Mouse (Mus musculus) lung, embryonic 16.5 days (tissue): ENCODE data around the gene Vmn1r8. TPM values are rescaled to one million over a fixed set of nuclear protein-coding genes. Genes with fewer than 3 reads are reported as not detected.
"Not testable (repeated sequence)": the region's sequence is repeated elsewhere in the genome, so short reads cannot be mapped to it uniquely, and the experiment has no call there.

Source experiments
- ATAC-seq: fragments of 200-750 bp; cut with Nextera tagmentation; 2 replicates; pipeline ENCODE4 v1.8.0; 2017; ENCODE audit warnings: low read depth, mild to moderate bottlenecking, moderate library complexity
- H3K27ac ChIP-seq: fragments of 300-500 bp; sonication (generic); 2 replicates; pipeline ENCODE4 v1.5.1; 2014; ENCODE audit warnings: mild to moderate bottlenecking, control low read depth, low read length
- H3K27me3 ChIP-seq: fragments of 300-500 bp; sonication (generic); 2 replicates; pipeline ENCODE4 v1.6.1; 2014; ENCODE audit warnings: low read depth, low read length, mixed read lengths; ENCODE audit not compliant: control insufficient read depth, insufficient read depth
- H3K36me3 ChIP-seq: fragments of 300-500 bp; sonication (generic); 2 replicates; pipeline ENCODE4 v1.6.1; 2014; ENCODE audit warnings: low read length; ENCODE audit not compliant: control insufficient read depth, insufficient read depth
- H3K4me1 ChIP-seq: fragments of 300-500 bp; sonication (generic); replicated peaks from 2 replicates; pipeline ENCODE4 v1.6.1; 2014; ENCODE audit warnings: low read length, mixed read lengths; ENCODE audit not compliant: control insufficient read depth, insufficient read depth
- H3K4me2 ChIP-seq: fragments of 300-500 bp; sonication (generic); 2 replicates; pipeline ENCODE4 v1.6.1; 2014; ENCODE audit warnings: low read depth, low read length, control low read depth
- H3K4me3 ChIP-seq: fragments of 300-500 bp; sonication (generic); 2 replicates; pipeline ENCODE4 v1.5.1; 2014; ENCODE audit warnings: mild to moderate bottlenecking, low read length, control low read depth
- H3K9ac ChIP-seq: fragments of 300-500 bp; sonication (generic); 2 replicates; pipeline ENCODE4 v1.6.1; 2014; ENCODE audit warnings: low read length, control low read depth
- H3K9me3 ChIP-seq: fragments of 300-500 bp; sonication (generic); 2 replicates; pipeline ENCODE4 v1.6.1; 2016; ENCODE audit warnings: low read length; ENCODE audit not compliant: control insufficient read depth
- WGBS: fragments of 180-500 bp; shearing (Covaris S2); extraction: QIAGEN DNeasy Blood & Tissue Kit; methylation state at CpG from one replicate; pipeline ENCODE4 v1.1.7; 2014; 5-methylcytosine and 5-hydroxymethylcytosine counted together
- polyA plus RNA-seq: library from polyadenylated mRNA; unstranded; fragments of >200 nt; fragmentation: Nextera tagmentation; extraction: Ambion mirVana; gene quantifications from 2 replicates; pipeline ENCODE4 v1.2.1, GENCODE M21; 2015

Vmn1r8 gene
- polyA plus RNA-seq, result not detected in 2 replicates

DNA sequence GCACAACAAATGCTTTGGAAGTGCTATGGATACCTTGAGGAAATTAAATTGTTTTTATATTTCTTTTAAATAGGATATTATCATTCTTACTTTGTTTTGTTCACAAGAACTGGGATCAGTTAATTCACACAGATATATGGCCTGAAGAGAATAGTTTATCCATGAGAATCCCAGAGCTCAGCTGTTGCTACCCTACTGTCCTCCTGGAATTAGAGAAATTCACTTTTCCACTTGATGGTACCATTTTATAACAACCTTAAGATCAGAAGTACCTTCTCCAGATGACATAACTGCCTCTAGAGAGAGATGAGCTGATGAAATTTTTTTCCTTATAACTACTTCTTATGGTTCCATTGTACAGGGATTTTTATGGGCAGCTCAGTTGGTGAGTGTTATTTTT is at the start of gene Vmn1r8:
Gene Vmn1r8, plus strand, starts transcription at position 301 of the 400 bp plus-strand sequence.
- H3K9ac ChIP-seq, result no peak within 1 kb of the TSS
- H3K27me3 ChIP-seq, result no peaks in the 10 kb centered on the region
- ATAC-seq, result no peak
- H3K36me3 ChIP-seq, result no peaks in the 10 kb centered on the region
- no peak within 1 kb of the TSS for H3K4me3 ChIP-seq
- H3K9me3 ChIP-seq, result no peaks in the 10 kb centered on the region
- H3K4me2 ChIP-seq, result no peak within 1 kb of the TSS
- H3K4me1 ChIP-seq, result no peaks in the 10 kb centered on the region
- H3K27ac ChIP-seq, result no peak within 1 kb of the TSS

DNA sequence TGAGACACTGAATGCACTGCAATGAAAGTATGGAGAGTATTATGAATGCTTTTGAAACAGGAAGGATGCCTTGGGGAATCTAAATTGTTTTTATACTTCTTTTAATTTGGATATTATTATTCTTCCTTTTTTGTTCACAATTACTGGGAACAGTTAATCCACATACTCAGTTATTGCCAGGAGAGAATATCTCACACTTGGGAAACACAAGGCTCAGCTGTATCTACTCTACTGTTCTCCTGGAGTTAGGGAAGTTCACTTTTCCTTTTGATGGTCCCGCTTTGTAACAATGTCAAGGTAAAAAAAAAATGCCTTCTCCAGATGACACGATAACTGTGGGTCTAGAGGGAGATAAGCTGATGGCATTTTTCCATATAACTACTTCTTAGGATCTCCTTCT is 35.1 kb upstream of the Vmn1r8 start, which contains the start of gene Vmn1r6:
Gene Vmn1r6, plus strand, starts transcription at position 301 of the 400 bp plus-strand sequence.
- Histone ChIP-seq H3K36me3 (no peaks in the 10 kb centered on the region), H3K4me1 (no peaks in the 10 kb centered on the region), H3K4me2 (no peak within 1 kb of the TSS), H3K27ac (no peak within 1 kb of the TSS), H3K4me3 (no peak within 1 kb of the TSS), H3K9me3 (no peaks in the 10 kb centered on the region), H3K27me3 (no peaks in the 10 kb centered on the region), H3K9ac (no peak within 1 kb of the TSS)
- no peak for ATAC-seq
- WGBS, result 75% methylated on average over 2 of the region's 2 CpGs

DNA sequence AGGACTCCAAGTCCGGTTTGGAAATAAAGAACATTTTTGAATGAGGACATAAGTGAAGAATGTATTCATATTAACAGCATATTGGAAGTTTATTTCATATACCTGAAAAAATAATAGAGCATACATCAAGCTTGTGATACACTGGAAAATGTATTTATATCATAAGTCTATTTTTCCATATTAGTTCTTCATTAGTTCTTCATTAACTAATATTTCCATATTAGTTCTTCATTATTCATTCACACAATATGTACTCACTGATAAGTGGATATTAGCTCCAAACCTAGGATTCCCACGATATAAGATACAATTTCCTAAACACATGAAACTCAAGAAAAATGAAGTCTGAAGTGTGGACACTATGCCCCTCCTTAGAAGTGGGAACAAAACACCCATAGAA is 6.9 kb upstream of the Vmn1r8 start, which contains the start of gene Vmn1r7:
Gene Vmn1r7, minus strand, starts transcription at position 101 of the 400 bp plus-strand sequence.
- not testable (repeated sequence) for H3K4me2 ChIP-seq, ATAC-seq, H3K9ac ChIP-seq, H3K4me1 ChIP-seq, H3K36me3 ChIP-seq, H3K9me3 ChIP-seq, H3K27ac ChIP-seq, H3K27me3 ChIP-seq, H3K4me3 ChIP-seq
- WGBS, result 86% methylated on average over 2 of the region's 2 CpGs

DNA sequence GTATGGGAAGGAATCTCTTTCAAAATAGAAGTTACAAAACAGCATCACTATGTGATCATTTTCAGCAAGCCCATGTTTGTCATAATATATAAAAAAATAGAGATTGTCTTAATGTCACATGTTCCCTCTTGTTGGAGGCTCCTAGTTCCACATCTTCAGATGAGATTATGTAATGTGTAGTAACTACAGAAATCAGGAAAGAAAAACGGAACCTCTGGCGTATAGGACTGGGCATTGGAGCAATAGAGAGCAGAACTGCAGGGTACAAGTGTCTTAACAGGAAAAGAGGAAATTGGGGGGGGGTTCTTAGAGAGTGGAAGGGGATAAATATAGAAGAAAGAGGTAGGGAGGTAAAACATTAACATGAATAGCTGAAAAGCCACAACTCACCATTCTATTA is 2.6 kb downstream of the Vmn1r8 start:
- no peak overlapping the region for H3K27ac ChIP-seq
- H3K9me3 ChIP-seq, result no peaks in the 10 kb centered on the region
- 80% methylated on average over 2 of the region's 2 CpGs for WGBS
- H3K4me2 ChIP-seq, result no peak overlapping the region
- no peaks in the 10 kb centered on the region for H3K36me3 ChIP-seq
- no peak for ATAC-seq
- H3K9ac ChIP-seq, result no peak overlapping the region
- H3K4me3 ChIP-seq, result no peak overlapping the region
- H3K27me3 ChIP-seq, result no peaks in the 10 kb centered on the region
- H3K4me1 ChIP-seq, result no peaks in the 10 kb centered on the region

DNA sequence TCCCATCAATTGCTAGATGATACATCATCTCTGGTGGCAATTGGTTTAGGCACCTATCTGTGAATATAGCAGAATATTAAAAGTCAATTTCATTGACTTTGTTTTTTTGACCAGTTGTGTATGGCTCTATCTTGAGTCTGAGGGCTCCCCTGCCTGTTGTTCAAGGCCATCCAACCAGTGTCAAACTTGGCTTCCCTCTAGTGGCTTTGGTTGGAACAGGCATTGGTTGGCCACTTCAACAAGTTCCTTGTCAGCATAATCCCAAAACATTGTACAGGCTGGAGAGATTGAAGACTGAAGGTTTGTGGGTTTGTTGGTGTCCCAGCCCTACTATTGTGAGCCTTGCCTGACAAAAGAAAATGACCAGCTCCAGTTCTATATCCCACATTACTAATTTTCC is 31.6 kb downstream of the Vmn1r8 start:
- no peak overlapping the region for H3K4me2 ChIP-seq

DNA sequence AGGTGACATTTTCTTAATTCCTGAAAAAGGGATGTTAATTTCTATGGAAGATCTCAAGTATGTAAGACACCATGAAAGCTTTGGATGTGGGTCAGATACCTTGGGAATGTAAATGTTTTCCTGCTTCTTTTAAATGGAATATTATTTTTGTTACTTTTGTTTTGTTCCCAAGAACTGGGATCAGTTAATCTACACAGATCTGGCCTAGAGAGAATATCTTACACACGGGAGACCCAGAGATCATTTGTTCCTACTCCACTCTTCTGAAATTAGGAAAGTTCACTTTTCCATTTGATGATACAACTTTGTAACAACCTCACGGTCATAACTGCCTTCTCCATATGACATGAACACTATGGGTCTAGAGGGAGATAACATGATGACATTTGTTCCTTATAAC is 34.4 kb downstream of the Vmn1r8 start, which contains the start of gene Vmn1r9:
Gene Vmn1r9, plus strand, starts transcription at position 301 of the 400 bp plus-strand sequence.
- Histone ChIP-seq H3K4me3 (no peak within 1 kb of the TSS), H3K27ac (no peak within 1 kb of the TSS), H3K27me3 (no peaks in the 10 kb centered on the region), H3K9ac (no peak within 1 kb of the TSS), H3K9me3 (no peaks in the 10 kb centered on the region), H3K36me3 (no peaks in the 10 kb centered on the region), H3K4me1 (no peaks in the 10 kb centered on the region), H3K4me2 (no peak within 1 kb of the TSS)
- 70% methylated on average over 2 of the region's 2 CpGs for WGBS
- ATAC-seq, result no peak

More for the DNA sequence above, 31.6 kb downstream of the Vmn1r8 start:
- Histone ChIP-seq H3K27me3 (no peaks in the 10 kb centered on the region), H3K9me3 (no peaks in the 10 kb centered on the region), H3K36me3 (no peaks in the 10 kb centered on the region), H3K4me3 (no peak overlapping the region), H3K27ac (no peak overlapping the region), H3K9ac (no peak overlapping the region), H3K4me1 (no peaks in the 10 kb centered on the region)
- no peak for ATAC-seq

Other genes starting within 250 kb of the Vmn1r8 start
- gene Kbtbd2, start 234.5 kb upstream of the Vmn1r8 start, polyA plus RNA-seq, result 27.8 and 28.3 TPM in 2 replicates
- gene Fkbp9, start 200.2 kb upstream of the Vmn1r8 start, polyA plus RNA-seq, result 172 and 184 TPM in 2 replicates
- gene Nt5c3, start 108.4 kb upstream of the Vmn1r8 start, polyA plus RNA-seq, result 59.0 and 59.2 TPM in 2 replicates
- 0.16 and 0.19 TPM in 2 replicates for gene Vmn1r4, start 108.3 kb upstream of the Vmn1r8 start, polyA plus RNA-seq
- not detected in 2 replicates for gene Vmn1r5, start 62.0 kb upstream of the Vmn1r8 start, polyA plus RNA-seq
- gene Vmn1r6, start 35.0 kb upstream of the Vmn1r8 start, polyA plus RNA-seq, result not detected in 2 replicates
- gene Vmn1r7, start 7.0 kb upstream of the Vmn1r8 start, polyA plus RNA-seq, result not detected in 2 replicates
- not detected in 2 replicates for gene Vmn1r9, start 34.5 kb downstream of the Vmn1r8 start, polyA plus RNA-seq
- gene Vmn1r10, start 77.2 kb downstream of the Vmn1r8 start, polyA plus RNA-seq, result not detected in 2 replicates
- not detected in 2 replicates for gene Vmn1r11, start 101.2 kb downstream of the Vmn1r8 start, polyA plus RNA-seq
- gene Vmn1r12, start 124.6 kb downstream of the Vmn1r8 start, polyA plus RNA-seq, result not detected in 2 replicates
- not detected in 2 replicates for gene Vmn1r13, start 171.0 kb downstream of the Vmn1r8 start, polyA plus RNA-seq
- gene Vmn1r14, start 199.4 kb downstream of the Vmn1r8 start, polyA plus RNA-seq, result not detected in 2 replicates
- not detected in 2 replicates for gene Vmn1r15, start 225.7 kb downstream of the Vmn1r8 start, polyA plus RNA-seq